Mouse (Mus musculus) bone marrow macrophage, adult 2 months (primary cell): Measurements from ENCODE around the gene Adgrl3.

Experiments
- CTCF ChIP-seq: IDR thresholded peaks from 2 replicates; pipeline ENCODE4 v1.5.1; 2012; ENCODE audit warnings: low read depth, mild to moderate bottlenecking, low read length, moderate library complexity
- POLR2A ChIP-seq: IDR thresholded peaks from 2 replicates; pipeline ENCODE4 v1.6.1; 2012; ENCODE audit warnings: mild to moderate bottlenecking, low read depth, low read length, borderline replicate concordance

GRCm38 (mm10) chr5:81475971-81476606 lies 456.2 kb downstream of the Adgrl3 start:
- TF ChIP-seq POLR2A (no peak), CTCF (no peak)
